Mouse (Mus musculus): Measurements from ENCODE around the gene Gtf2a1l. TPM values are rescaled to one million over a fixed set of nuclear protein-coding genes. Genes with fewer than 3 reads are reported as not detected.

Gtf2a1l gene
- polyA plus RNA-seq, 1 experiment from 2014 or later: 0.11 TPM

DNA sequence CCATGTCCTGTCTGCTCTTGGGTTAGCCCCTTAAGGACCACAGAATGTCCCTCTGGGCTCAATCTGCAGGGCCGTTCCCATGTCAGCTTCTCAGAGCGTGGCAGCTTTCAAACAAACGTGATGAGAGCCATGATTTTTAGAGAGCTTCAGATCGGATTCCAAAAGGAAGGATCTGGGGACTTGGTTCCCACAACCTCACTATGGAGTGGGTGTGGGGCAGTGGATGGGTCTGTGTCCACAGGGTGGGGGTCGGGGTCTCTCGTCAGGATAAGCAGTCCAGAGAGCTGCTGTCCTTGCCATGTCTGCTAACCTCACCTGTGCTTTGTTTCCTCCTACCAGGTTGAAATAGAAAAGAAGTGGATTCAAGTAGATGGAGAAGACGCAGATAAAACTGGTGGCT is 23.6 kb upstream of the Gtf2a1l start:
- WGBS: 81% methylated on average over 7 of the region's 7 CpGs

DNA sequence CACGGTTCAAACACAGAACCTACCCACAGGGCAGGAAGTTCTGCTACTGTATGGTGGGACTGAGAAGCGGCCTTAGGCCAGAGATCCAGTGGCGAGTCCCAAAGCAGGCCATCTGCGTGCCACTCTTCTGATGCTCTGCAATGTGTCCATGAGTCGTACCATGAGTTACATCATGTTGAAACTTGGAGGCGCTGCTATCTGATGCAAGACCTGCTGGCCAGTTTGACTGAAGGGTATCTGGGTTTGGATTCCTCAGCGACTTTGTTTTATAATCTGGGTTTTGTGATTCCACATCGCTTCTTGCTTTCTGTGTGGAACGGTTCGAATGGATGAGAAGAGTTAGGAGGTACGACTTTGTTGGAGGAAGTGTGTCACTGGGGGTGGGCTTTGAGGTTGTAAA is 23.2 kb upstream of the Gtf2a1l start:
- no peaks in the 10 kb centered on the region for H3K9me3 ChIP-seq (ENCODE audit: control insufficient read depth, low read length)
- no peaks in the 10 kb centered on the region for H3K27me3 ChIP-seq (replicated peaks; ENCODE audit: control insufficient read depth, insufficient read depth, low read length)
- peaks cover 8% of the 10 kb centered on the region for H3K36me3 ChIP-seq (ENCODE audit: control insufficient read depth, insufficient read depth, low read length)
- WGBS: 90% methylated on average over 11 of the region's 11 CpGs
- H3K4me1 ChIP-seq (ENCODE audit: control insufficient read depth, insufficient read depth, low read length): no peaks in the 10 kb centered on the region
- ATAC-seq: no peak
- no peak overlapping the region for H3K4me2 ChIP-seq (ENCODE audit: low read depth, low read length)
- H3K27ac ChIP-seq (ENCODE audit: low read length): no peak overlapping the region
- no peak overlapping the region for H3K9ac ChIP-seq (ENCODE audit: low read depth, low read length)
- no peak overlapping the region for H3K4me3 ChIP-seq (ENCODE audit: low read length)

More for the DNA sequence above, 23.6 kb upstream of the Gtf2a1l start:
- H3K9me3 ChIP-seq (ENCODE audit: control insufficient read depth, low read length): no peaks in the 10 kb centered on the region
- H3K27ac ChIP-seq (ENCODE audit: low read length): no peak overlapping the region
- ATAC-seq: no peak
- H3K4me3 ChIP-seq (ENCODE audit: low read length): no peak overlapping the region
- H3K4me2 ChIP-seq (ENCODE audit: low read depth, low read length): no peak overlapping the region
- no peak overlapping the region for H3K9ac ChIP-seq (ENCODE audit: low read depth, low read length)
- no peaks in the 10 kb centered on the region for H3K4me1 ChIP-seq (ENCODE audit: control insufficient read depth, insufficient read depth, low read length)
- H3K27me3 ChIP-seq (replicated peaks; ENCODE audit: control insufficient read depth, insufficient read depth, low read length): no peaks in the 10 kb centered on the region
- peaks cover 8% of the 10 kb centered on the region for H3K36me3 ChIP-seq (ENCODE audit: control insufficient read depth, insufficient read depth, low read length)

GRCm38 (mm10) chr17:88647149-88647548 is 21.3 kb upstream of the Gtf2a1l start:
- no peak overlapping the region for H3K4me3 ChIP-seq (ENCODE audit: low read length)
- H3K27me3 ChIP-seq (replicated peaks; ENCODE audit: control insufficient read depth, insufficient read depth, low read length): no peaks in the 10 kb centered on the region
- H3K4me2 ChIP-seq (ENCODE audit: low read depth, low read length): no peak overlapping the region
- no peak overlapping the region for H3K9ac ChIP-seq (ENCODE audit: low read depth, low read length)
- no peaks in the 10 kb centered on the region for H3K9me3 ChIP-seq (ENCODE audit: control insufficient read depth, low read length)
- peaks cover 8% of the 10 kb centered on the region for H3K36me3 ChIP-seq (ENCODE audit: control insufficient read depth, insufficient read depth, low read length)
- no peak for ATAC-seq
- H3K4me1 ChIP-seq (ENCODE audit: control insufficient read depth, insufficient read depth, low read length): no peaks in the 10 kb centered on the region
- WGBS: 94% methylated on average over 3 of the region's 3 CpGs
- no peak overlapping the region for H3K27ac ChIP-seq (ENCODE audit: low read length)

DNA sequence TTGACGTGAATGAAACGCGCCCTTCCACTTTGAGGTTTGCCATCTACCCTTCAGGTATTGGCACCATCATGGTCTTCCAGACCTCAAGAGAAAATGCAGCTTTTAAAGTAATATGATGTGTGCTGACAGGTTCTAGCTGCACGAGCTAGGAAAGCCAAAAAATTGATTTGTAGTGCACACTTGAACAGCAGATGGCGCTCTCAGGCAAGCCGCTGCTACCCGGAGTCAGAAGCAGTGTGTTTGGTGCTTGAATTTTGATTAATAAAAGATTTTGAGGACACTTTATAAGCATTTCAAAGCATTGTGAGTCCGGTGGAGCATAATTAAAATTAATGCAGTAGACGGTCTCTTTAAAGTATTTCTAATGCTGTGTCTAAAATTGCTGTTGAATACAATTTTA is 16.4 kb upstream of the Gtf2a1l start:
- Histone ChIP-seq H3K27me3 (replicated peaks; ENCODE audit: control insufficient read depth, insufficient read depth, low read length) (no peaks in the 10 kb centered on the region), H3K27ac (ENCODE audit: low read length) (no peak overlapping the region), H3K4me1 (ENCODE audit: control insufficient read depth, insufficient read depth, low read length) (no peaks in the 10 kb centered on the region), H3K4me2 (ENCODE audit: low read depth, low read length) (no peak overlapping the region), H3K36me3 (ENCODE audit: control insufficient read depth, insufficient read depth, low read length) (peaks cover 4% of the 10 kb centered on the region), H3K9me3 (ENCODE audit: control insufficient read depth, low read length) (no peaks in the 10 kb centered on the region), H3K9ac (ENCODE audit: low read depth, low read length) (no peak overlapping the region), H3K4me3 (ENCODE audit: low read length) (no peak overlapping the region)
- WGBS: 6% methylated on average over 9 of the region's 9 CpGs
- no peak for ATAC-seq

DNA sequence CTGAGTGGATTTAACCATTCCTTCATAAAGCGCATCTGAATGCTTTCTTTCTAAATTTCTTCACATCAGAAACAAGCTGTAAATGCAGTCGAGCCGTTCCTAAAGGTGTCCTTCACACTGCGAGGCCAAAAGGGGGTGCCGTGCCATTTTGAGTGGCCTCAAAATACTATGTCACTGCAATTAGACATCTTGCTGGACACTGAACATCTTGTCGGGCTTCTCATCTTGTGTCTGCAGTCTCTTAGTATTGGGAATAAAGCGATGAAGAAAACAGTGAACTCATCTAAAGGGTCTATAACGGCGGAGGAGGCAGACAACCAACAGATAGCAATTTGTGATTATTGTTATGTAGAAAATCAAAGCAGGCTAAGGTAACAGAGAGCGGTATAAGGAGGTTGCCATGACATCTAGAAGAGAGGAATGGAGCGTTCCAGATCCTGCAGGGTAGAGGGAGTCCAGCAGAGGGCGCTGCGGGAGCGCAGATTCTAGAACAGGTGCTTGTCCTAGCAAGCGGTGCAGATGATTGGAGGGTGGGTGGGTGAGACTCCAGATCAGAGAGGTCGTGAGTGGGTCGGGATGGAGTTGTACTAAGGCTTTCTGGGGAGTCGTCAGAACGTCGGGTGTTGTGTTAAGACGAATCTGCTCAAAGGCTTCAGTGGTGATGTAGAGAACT is 15.6 kb upstream of the Gtf2a1l start:
- Histone ChIP-seq H3K9ac (ENCODE audit: low read depth, low read length) (no peak overlapping the region), H3K4me1 (ENCODE audit: control insufficient read depth, insufficient read depth, low read length) (no peaks in the 10 kb centered on the region), H3K27ac (ENCODE audit: low read length) (no peak overlapping the region), H3K4me2 (ENCODE audit: low read depth, low read length) (no peak overlapping the region), H3K9me3 (ENCODE audit: control insufficient read depth, low read length) (no peaks in the 10 kb centered on the region), H3K4me3 (ENCODE audit: low read length) (no peak overlapping the region), H3K27me3 (replicated peaks; ENCODE audit: control insufficient read depth, insufficient read depth, low read length) (no peaks in the 10 kb centered on the region), H3K36me3 (ENCODE audit: control insufficient read depth, insufficient read depth, low read length) (peaks cover 4% of the 10 kb centered on the region)
- ATAC-seq: peak; percentile 59
- 21% methylated on average over 21 of the region's 21 CpGs for WGBS

GRCm38 (mm10) chr17:88653375-88653769 is 15.1 kb upstream of the Gtf2a1l start:
- 81% methylated on average over 4 of the region's 4 CpGs for WGBS
- Histone ChIP-seq H3K9me3 (ENCODE audit: control insufficient read depth, low read length) (no peaks in the 10 kb centered on the region), H3K4me3 (ENCODE audit: low read length) (no peak overlapping the region), H3K9ac (ENCODE audit: low read depth, low read length) (no peak overlapping the region), H3K27me3 (replicated peaks; ENCODE audit: control insufficient read depth, insufficient read depth, low read length) (no peaks in the 10 kb centered on the region), H3K36me3 (ENCODE audit: control insufficient read depth, insufficient read depth, low read length) (peaks cover 2% of the 10 kb centered on the region), H3K4me1 (ENCODE audit: control insufficient read depth, insufficient read depth, low read length) (no peaks in the 10 kb centered on the region), H3K27ac (ENCODE audit: low read length) (no peak overlapping the region), H3K4me2 (ENCODE audit: low read depth, low read length) (no peak overlapping the region)
- ATAC-seq: no peak

GRCm38 (mm10) chr17:88658510-88658909 is 9.9 kb upstream of the Gtf2a1l start:
- Histone ChIP-seq H3K27me3 (replicated peaks; ENCODE audit: control insufficient read depth, insufficient read depth, low read length) (no peaks in the 10 kb centered on the region), H3K4me1 (ENCODE audit: control insufficient read depth, insufficient read depth, low read length) (no peaks in the 10 kb centered on the region), H3K36me3 (ENCODE audit: control insufficient read depth, insufficient read depth, low read length) (no peaks in the 10 kb centered on the region), H3K9ac (ENCODE audit: low read depth, low read length) (no peak overlapping the region), H3K27ac (ENCODE audit: low read length) (no peak overlapping the region), H3K4me2 (ENCODE audit: low read depth, low read length) (no peak overlapping the region), H3K4me3 (ENCODE audit: low read length) (no peak overlapping the region), H3K9me3 (ENCODE audit: control insufficient read depth, low read length) (no peaks in the 10 kb centered on the region)
- WGBS: 81% methylated on average over 6 of the region's 6 CpGs
- no peak for ATAC-seq

GRCm38 (mm10) chr17:88666076-88666475 is 2.4 kb upstream of the Gtf2a1l start:
- H3K9me3 ChIP-seq (ENCODE audit: control insufficient read depth, low read length): no peaks in the 10 kb centered on the region
- no peak overlapping the region for H3K9ac ChIP-seq (ENCODE audit: low read depth, low read length)
- no peaks in the 10 kb centered on the region for H3K4me1 ChIP-seq (ENCODE audit: control insufficient read depth, insufficient read depth, low read length)
- no peak overlapping the region for H3K4me3 ChIP-seq (ENCODE audit: low read length)
- no peak overlapping the region for H3K27ac ChIP-seq (ENCODE audit: low read length)
- H3K27me3 ChIP-seq (replicated peaks; ENCODE audit: control insufficient read depth, insufficient read depth, low read length): no peaks in the 10 kb centered on the region
- ATAC-seq: no peak
- no peak overlapping the region for H3K4me2 ChIP-seq (ENCODE audit: low read depth, low read length)
- WGBS: 71% methylated on average over 2 of the region's 2 CpGs
- no peaks in the 10 kb centered on the region for H3K36me3 ChIP-seq (ENCODE audit: control insufficient read depth, insufficient read depth, low read length)

DNA sequence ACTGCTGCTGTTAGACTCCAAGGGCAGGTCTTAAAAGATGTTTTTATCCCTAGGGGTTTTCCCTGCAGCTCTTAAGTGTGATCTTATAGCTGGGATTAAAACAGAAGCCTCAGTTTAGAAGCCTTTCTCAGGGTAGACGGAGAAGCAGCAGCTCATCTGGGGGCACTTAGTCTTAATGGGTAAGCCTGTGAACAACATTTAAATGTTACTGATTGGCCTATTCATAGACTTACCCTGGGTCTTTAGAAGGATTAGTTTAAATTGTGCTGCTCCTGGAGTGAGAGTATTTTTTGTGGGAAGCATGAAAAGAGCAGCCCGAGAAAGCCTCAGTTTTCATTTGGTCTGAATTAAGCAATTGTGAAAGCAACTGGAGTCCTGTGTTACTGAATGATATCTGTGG is 1.5 kb downstream of the Gtf2a1l start:
- Histone ChIP-seq H3K4me3 (ENCODE audit: low read length) (no peak overlapping the region), H3K36me3 (ENCODE audit: control insufficient read depth, insufficient read depth, low read length) (no peaks in the 10 kb centered on the region), H3K4me1 (ENCODE audit: control insufficient read depth, insufficient read depth, low read length) (no peaks in the 10 kb centered on the region), H3K27me3 (replicated peaks; ENCODE audit: control insufficient read depth, insufficient read depth, low read length) (no peaks in the 10 kb centered on the region), H3K9ac (ENCODE audit: low read depth, low read length) (no peak overlapping the region), H3K27ac (ENCODE audit: low read length) (no peak overlapping the region), H3K4me2 (ENCODE audit: low read depth, low read length) (no peak overlapping the region), H3K9me3 (ENCODE audit: control insufficient read depth, low read length) (no peaks in the 10 kb centered on the region)
- 75% methylated on average over 2 of the region's 2 CpGs for WGBS
- no peak for ATAC-seq

GRCm38 (mm10) chr17:88670800-88671199 is 2.3 kb downstream of the Gtf2a1l start:
- Histone ChIP-seq H3K9ac (ENCODE audit: low read depth, low read length) (no peak overlapping the region), H3K9me3 (ENCODE audit: control insufficient read depth, low read length) (no peaks in the 10 kb centered on the region), H3K4me2 (ENCODE audit: low read depth, low read length) (no peak overlapping the region), H3K27ac (ENCODE audit: low read length) (no peak overlapping the region), H3K36me3 (ENCODE audit: control insufficient read depth, insufficient read depth, low read length) (no peaks in the 10 kb centered on the region), H3K27me3 (replicated peaks; ENCODE audit: control insufficient read depth, insufficient read depth, low read length) (no peaks in the 10 kb centered on the region), H3K4me3 (ENCODE audit: low read length) (no peak overlapping the region), H3K4me1 (ENCODE audit: control insufficient read depth, insufficient read depth, low read length) (no peaks in the 10 kb centered on the region)
- 43% methylated on average over 4 of the region's 4 CpGs for WGBS
- ATAC-seq: no peak
